Mouse (Mus musculus) CD4-positive helper T cell, adult 2 months (primary cell): ENCODE measurements around the gene Trpm4.

Experiments used
- DNase-seq: peaks from one replicate; pipeline ENCODE4 v3.0.0-alpha.2; 2012; ENCODE audit warnings: low read depth, missing footprints, low spot score

Gene Trpm4

GRCm38 (mm10) chr7:45353041-45353440, 19.5 kb upstream of the Trpm4 start:
- DNase-seq: no peak

GRCm38 (mm10) chr7:45346905-45347304, 13.3 kb upstream of the Trpm4 start:
- no peak for DNase-seq

DNA sequence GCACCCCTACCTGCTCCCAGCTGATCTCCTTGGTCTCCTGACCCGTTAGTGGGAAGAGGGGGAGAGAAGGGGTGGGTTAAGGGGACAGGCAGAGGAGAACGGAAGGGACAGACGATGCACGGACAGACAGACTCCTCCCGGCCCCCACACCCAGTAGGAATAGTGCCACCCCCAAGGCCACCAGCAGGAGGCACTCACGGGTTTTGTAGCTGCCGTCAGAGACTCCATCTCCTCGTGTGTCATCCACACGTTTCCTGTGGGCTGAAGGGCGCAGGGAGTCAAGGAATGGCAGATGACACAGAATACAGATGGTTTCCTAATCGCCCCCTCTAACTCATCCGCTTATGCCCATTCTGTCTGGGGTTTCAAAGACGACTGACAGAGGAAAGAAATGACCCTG, 10.0 kb upstream of the Trpm4 start:
- peak; percentile 37 for DNase-seq

DNA sequence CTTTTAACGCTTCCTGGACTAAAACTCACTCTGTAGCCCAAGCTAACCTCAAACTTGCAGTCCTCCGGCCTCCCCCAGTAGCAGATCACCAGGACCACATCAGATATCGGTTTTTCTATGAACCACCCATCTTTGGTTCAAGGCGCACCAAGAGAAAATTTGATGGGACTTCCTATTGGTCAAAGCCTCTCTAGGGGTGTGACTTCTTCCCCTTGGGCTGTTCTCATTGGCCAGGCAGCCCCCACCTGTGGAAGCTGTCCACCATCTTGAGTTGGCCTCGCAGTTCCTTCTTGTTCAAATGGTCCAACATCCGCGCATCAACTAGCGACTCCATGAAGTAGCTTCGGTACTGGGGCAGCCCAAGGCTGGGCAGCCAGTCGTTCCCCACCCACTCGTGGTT, 8.5 kb upstream of the Trpm4 start:
- DNase-seq: no peak

GRCm38 (mm10) chr7:45341303-45341702, 7.7 kb upstream of the Trpm4 start:
- DNase-seq: peak; percentile 88

DNA sequence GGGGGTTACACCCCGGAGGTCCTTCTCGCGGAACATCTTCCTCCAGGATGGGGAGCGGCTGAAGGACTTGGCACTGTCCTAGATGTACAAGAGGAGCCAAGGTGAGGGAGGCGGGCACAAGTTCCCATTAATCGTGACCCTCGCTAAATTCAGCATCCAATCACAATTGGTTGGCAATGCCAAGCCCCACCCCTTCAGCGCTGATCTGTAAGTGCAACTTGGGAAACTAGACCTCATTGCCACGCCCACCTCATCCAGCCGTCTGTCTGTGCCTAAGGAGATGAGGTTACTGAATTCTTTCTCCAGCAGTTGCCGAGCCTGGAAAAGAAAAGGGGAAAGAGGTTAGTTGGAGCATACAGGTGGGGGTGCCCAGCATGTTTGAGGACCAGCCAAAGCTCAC, 7.1 kb upstream of the Trpm4 start:
- peak; percentile 43 for DNase-seq

- DNase-seq: no peak
These were observed 6.5 kb upstream of the Trpm4 start for GRCm38 (mm10) chr7:45340066-45340442.

DNA sequence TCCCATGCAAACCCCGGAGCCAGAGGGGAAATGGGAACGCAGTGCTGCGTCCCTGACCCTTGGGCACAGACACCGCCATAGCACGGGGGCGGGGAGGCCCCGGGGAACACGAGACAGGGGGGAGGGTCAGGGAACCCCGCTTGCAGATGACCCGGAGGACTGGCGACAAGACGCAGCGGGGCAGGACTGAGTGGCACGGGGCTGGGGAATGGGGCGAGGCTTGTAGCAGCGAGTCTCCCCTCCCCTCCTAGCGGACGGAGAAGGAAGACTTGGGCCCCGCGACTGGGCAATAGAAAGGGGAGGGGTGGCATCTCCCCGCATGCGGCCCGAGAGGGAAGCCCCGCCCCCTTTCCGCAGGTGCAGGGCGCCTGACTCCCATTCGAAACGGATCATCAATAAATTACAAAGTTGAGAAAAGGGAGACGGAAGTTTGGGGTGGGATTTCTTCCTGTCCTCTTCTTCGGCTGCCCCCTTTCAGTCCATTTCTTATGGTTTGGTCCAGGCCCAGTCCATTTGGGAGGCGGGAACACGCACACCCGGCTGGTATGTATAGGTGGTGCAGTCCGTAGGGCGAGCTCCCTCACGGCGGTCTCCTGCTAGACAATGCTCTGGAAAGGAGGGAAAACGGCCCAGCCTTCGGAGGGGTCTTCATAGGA, 6.0 kb upstream of the Trpm4 start:
- DNase-seq: peak; percentile 70

- DNase-seq: peak; percentile 79
These were observed 4.8 kb upstream of the Trpm4 start for GRCm38 (mm10) chr7:45338161-45338911.

- DNase-seq: no peak
These were observed 3.9 kb upstream of the Trpm4 start for GRCm38 (mm10) chr7:45337469-45337868.

- DNase-seq: no peak
These were observed 2.7 kb upstream of the Trpm4 start for GRCm38 (mm10) chr7:45336319-45336718.

GRCm38 (mm10) chr7:45335056-45335455, 1.5 kb upstream of the Trpm4 start, which contains the start of gene Hrc:
Gene Hrc, plus strand, starts transcription at chr7:45335290.
- no peak for DNase-seq

DNA sequence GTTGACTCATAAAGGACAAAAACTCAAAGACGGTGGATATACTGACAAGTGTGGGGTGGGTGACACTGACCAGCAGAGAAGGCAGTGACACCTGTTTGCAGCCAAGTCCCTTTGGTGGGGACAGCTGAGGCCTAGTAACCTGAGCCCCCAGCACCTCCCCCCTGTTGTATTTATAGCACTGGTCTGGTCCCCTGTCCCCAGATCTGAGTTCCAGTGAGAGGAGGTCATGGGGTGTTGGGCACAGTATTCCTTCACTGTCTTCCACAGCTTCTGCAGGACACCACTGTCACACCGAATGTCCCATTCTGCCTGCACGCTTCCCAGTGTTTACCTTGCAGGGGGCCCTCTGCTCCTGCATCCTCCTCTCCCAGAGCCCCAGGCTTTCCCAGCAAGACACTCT, 1.0 kb upstream of the Trpm4 start:
- DNase-seq: no peak

DNA sequence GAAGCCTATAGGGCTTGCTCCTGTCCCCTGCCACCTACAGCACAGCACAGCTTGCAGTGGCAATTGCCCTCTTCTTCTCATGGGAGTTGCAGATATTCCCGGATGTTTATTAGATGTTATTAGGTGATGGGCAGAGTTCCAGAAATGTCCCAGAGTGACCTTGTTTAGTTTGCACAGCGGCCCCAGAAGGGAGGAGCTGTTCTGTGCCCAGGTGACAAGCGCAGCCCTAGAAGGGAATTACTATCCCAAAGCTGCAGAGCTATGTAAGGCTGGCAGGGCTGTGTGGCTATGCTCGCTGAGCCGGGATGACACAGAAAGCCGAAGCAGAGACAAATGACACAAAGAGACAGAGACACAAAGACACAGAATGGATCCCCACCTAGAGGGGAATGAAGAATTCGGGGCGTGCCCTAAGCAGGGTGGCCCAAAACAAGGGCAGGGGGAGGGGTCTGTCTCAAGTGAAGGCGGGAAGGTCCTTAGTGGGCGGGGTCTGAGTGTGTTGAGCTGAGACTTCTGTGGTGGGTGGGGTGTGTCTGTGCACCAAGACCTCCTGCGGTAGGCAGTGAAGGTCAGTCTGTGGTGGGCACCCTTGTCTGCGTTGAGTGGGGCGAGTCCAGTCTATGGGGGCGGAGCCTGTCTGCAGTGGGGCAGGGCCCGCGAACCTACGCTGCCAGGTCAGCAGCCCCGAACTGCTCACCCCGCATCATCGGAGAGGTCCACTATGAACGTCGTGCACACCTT, 725 bp downstream of the Trpm4 start:
- peak; percentile 67 for DNase-seq

GRCm38 (mm10) chr7:45331502-45331901, 2.1 kb downstream of the Trpm4 start:
- DNase-seq: no peak

GRCm38 (mm10) chr7:45328841-45329475, 4.6 kb downstream of the Trpm4 start:
- no peak for DNase-seq

DNA sequence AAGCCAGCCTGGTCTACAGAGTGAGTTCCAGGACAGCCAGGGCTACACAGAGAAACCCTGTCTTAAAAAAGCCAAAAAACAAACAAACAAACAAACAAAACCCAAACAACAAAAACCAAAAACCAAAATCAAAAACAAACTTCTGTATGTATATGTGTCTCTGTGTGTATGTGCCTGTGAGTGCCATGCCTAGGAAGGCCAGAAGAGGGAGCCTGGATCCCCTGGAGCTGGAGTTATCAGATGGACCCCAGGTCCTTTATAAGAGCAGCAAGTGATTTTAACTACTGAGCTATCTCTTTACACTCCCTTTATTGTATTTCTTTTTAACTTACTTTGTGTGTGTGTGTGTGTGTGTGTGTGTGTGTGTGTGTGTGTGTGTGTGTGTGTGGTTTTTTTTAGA, 7.8 kb downstream of the Trpm4 start:
- DNase-seq: no peak

- DNase-seq: no peak
These were observed 10.5 kb downstream of the Trpm4 start for GRCm38 (mm10) chr7:45323069-45323468.

- no peak for DNase-seq
These were observed 11.3 kb downstream of the Trpm4 start for GRCm38 (mm10) chr7:45322245-45322644.

DNA sequence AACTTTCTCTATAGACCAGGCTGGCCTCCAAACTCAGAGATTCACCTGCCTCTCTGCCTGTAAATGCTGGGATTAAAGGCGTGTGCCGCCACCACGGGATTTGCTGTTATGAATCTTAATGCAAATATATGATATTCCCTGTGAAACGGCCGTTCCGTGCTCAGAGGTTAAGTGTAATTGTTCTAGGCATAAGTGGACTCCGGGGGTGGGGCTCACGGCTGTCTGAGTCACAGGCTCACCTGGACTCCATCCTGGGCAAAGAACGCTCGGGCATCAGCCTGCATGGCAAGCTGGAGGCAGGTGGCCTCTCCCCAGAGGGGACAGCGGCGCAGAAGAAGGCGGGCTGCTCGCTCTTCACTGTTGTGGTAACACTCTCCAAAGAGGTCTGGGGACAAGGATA, 17.0 kb downstream of the Trpm4 start:
- DNase-seq: no peak

GRCm38 (mm10) chr7:45315182-45315701, 18.3 kb downstream of the Trpm4 start:
- no peak for DNase-seq

GRCm38 (mm10) chr7:45313495-45313894, 20.1 kb downstream of the Trpm4 start:
- no peak for DNase-seq
